Mouse (Mus musculus): ENCODE data around the gene Ifi207. TPM values are rescaled to one million over a fixed set of nuclear protein-coding genes. Genes with fewer than 3 reads are reported as not detected.
"Not testable (repeated sequence)": the region's sequence is repeated elsewhere in the genome, so short reads cannot be mapped to it uniquely, and the experiment has no call there.

Ifi207 gene
- 0.85 and 1.0 TPM in 2 replicates for polyA plus RNA-seq (2015; fragmentation: Nextera tagmentation; extraction: Ambion mirVana)

DNA sequence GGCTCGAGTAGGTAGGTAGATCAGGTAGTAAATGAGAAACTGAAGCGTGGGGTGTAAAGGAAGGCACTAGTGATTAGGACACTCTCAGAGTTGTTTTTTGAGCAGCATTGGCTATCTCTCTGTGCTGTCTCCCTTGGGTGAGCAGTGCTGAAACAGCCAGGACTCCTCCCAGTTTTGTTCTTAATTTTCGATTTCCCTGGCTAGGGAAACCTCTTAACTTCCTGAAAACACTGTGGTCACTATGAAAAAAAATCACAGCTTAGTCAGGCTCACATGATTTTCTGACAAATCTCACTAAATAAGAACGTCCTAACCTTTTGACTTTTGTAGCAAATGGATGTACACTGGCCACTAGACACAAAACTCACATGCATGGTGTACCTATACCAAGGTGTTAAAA lies at the start of gene Ifi207:
Ifi207 (minus strand) TSS at position 92 of the 400 bp plus-strand sequence.
- no peaks in the 10 kb centered on the region for H3K27me3 ChIP-seq (ENCODE audit: insufficient read depth, low read length)
- no peaks in the 10 kb centered on the region for H3K36me3 ChIP-seq (ENCODE audit: insufficient read depth, low read length)
- no peak within 1 kb of the TSS for H3K4me3 ChIP-seq (ENCODE audit: low read length)
- 80% methylated on average over 4 of the region's 4 CpGs for WGBS
- ATAC-seq (ENCODE audit: low FRiP score, low TSS enrichment) = no peak
- H3K4me1 ChIP-seq (ENCODE audit: insufficient read depth, low read length) = no peaks in the 10 kb centered on the region
- no peaks in the 10 kb centered on the region for H3K9me3 ChIP-seq (ENCODE audit: low read length)
- H3K9ac ChIP-seq (replicated peaks; ENCODE audit: low read length) = no peak within 1 kb of the TSS
- H3K27ac ChIP-seq (ENCODE audit: low read length) = no peak within 1 kb of the TSS
- no peak within 1 kb of the TSS for H3K4me2 ChIP-seq (replicated peaks; ENCODE audit: low read depth, low read length)

DNA sequence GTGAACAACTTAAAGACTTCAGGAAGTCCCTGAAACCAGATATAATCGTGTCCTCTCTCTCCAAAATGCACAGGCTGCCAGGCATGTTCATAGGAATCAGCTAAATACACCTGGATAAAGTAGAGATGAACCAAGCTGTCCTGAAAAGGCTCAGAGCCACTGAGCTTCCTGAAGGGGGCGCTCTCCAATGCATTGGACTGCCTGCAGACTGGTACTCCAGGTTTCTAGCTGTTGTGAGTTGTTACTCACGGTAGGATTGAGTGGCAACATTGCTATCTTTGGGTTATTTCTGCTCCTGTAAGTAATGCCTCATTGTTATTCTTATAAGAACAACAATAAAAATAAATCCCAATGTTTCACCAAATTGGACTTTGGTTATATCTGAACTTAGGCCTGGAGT lies 31.9 kb upstream of the Ifi207 start:
- H3K27me3 ChIP-seq (ENCODE audit: insufficient read depth, low read length); H3K9ac ChIP-seq (replicated peaks; ENCODE audit: low read length); H3K9me3 ChIP-seq (ENCODE audit: low read length); H3K4me1 ChIP-seq (ENCODE audit: insufficient read depth, low read length); ATAC-seq (ENCODE audit: low FRiP score, low TSS enrichment); H3K36me3 ChIP-seq (ENCODE audit: insufficient read depth, low read length); H3K4me3 ChIP-seq (ENCODE audit: low read length); H3K27ac ChIP-seq (ENCODE audit: low read length); H3K4me2 ChIP-seq (replicated peaks; ENCODE audit: low read depth, low read length): not testable (repeated sequence)
- WGBS = 75% methylated on average over 2 of the region's 3 CpGs

DNA sequence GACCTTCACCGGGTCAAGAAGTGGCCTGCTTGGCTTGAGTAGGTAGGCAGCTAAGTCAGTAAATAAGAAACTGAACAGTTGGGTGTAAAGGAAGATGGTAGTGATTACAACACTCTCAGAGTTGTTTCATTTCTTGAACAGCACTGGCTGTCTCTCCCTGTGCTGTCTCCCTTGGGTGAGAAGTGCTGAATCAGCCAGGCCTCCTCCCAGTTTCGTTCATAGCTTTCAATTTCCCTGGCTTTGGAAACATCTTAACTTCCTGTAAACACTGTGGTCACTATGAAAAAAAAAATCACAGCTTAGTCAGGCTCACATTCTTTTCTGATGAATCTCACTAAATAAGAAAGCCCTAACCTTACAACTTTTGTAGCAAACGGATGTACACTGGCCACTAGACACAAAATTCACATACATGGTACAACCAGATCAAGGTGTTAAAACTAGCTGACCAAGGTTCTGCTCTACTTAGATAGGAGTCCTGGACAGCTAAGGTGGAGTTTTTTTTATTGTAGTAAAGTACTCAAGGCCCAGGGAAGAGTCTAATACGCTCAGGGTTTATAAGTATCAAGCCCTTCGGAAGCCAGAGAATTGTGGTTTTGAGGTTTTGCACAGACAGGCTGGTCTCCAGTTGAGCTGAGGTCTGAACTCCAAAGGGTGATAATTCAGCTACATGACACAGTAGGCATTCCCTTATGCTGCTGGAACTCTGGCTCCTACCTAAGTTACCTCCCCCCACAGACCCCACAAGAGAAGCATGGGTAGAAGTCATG lies 25.5 kb upstream of the Ifi207 start, which contains the start of gene Ifi204:
Ifi204 (minus strand) TSS at position 96 of the 770 bp plus-strand sequence.
- H3K27me3 ChIP-seq (ENCODE audit: insufficient read depth, low read length); H3K27ac ChIP-seq (ENCODE audit: low read length); H3K9ac ChIP-seq (replicated peaks; ENCODE audit: low read length); ATAC-seq (ENCODE audit: low FRiP score, low TSS enrichment); H3K36me3 ChIP-seq (ENCODE audit: insufficient read depth, low read length); H3K4me2 ChIP-seq (replicated peaks; ENCODE audit: low read depth, low read length); H3K4me3 ChIP-seq (ENCODE audit: low read length); H3K4me1 ChIP-seq (ENCODE audit: insufficient read depth, low read length); H3K9me3 ChIP-seq (ENCODE audit: low read length): not testable (repeated sequence)
- WGBS = 71% methylated on average over 5 of the region's 5 CpGs

DNA sequence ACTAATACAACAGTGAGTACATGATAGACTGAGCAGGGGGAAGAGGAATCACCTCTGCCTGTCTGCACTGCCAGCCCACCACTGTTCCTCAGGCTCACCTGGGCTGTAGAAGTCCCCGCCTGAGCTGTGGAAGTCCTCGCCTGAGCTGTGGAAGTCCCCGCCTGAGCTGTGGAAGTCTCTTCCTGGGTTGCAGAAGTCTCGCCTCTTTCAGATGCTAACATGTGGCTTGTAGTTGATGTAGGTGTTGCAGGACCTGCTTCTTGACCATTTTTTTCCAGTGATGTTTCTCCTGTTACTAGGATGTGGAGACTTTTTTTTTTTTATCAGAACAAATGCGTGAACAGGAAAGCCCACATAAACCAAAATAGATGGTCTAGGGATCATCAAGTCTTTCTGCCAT lies 18.5 kb upstream of the Ifi207 start:
- H3K27ac ChIP-seq (ENCODE audit: low read length); H3K4me1 ChIP-seq (ENCODE audit: insufficient read depth, low read length); H3K4me3 ChIP-seq (ENCODE audit: low read length); H3K4me2 ChIP-seq (replicated peaks; ENCODE audit: low read depth, low read length); H3K27me3 ChIP-seq (ENCODE audit: insufficient read depth, low read length); ATAC-seq (ENCODE audit: low FRiP score, low TSS enrichment); H3K36me3 ChIP-seq (ENCODE audit: insufficient read depth, low read length); H3K9ac ChIP-seq (replicated peaks; ENCODE audit: low read length); H3K9me3 ChIP-seq (ENCODE audit: low read length): not testable (repeated sequence)
- 91% methylated on average over 5 of the region's 5 CpGs for WGBS

DNA sequence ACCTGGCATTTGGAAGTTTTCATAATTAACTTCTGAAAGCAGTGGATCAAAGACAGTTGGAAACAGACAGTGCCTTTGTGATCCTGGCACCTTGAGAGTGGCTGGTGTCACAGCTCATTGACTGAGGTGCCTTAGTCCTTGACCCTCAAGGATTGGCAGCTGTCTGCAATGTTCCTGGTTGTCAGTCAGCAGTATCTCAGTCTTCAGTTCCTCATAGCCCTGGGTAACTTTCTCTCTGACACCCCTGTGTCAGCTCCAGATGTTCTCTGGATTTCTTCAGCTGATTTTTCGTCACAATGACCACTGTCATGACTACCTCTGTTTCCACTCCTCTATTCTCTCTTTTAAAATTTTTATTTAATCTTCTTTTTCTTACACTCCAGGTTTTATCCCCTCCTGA lies 715 bp upstream of the Ifi207 start:
- 77% methylated on average over 1 of the region's 1 CpGs for WGBS

DNA sequence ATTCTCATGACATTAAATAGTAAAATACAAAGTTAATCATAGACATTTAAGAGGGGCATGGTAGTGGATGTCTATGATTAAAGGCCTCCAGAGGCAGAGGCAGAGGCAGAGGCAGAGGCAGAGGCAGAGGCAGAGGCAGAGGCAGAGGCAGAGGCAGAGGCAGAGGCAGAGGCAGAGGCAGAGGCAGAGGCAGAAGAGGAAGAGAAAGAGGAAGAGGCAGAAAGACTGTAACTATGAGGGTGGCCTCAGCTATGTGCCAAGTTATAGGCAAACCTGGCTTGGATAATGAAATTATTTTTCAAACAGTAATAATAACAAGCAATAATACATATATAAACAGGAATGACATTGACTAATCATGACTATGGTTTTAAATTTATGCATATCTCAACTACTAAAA lies 1.0 kb downstream of the Ifi207 start:
- Histone ChIP-seq H3K27me3 (ENCODE audit: insufficient read depth, low read length) (no peaks in the 10 kb centered on the region), H3K36me3 (ENCODE audit: insufficient read depth, low read length) (no peaks in the 10 kb centered on the region), H3K4me3 (ENCODE audit: low read length) (no peak overlapping the region), H3K27ac (ENCODE audit: low read length) (no peak overlapping the region), H3K4me2 (replicated peaks; ENCODE audit: low read depth, low read length) (no peak overlapping the region), H3K4me1 (ENCODE audit: insufficient read depth, low read length) (no peaks in the 10 kb centered on the region), H3K9me3 (ENCODE audit: low read length) (no peaks in the 10 kb centered on the region), H3K9ac (replicated peaks; ENCODE audit: low read length) (no peak overlapping the region)
- no peak for ATAC-seq (ENCODE audit: low FRiP score, low TSS enrichment)

More for the DNA sequence above, 715 bp upstream of the Ifi207 start:
- H3K4me3 ChIP-seq (ENCODE audit: low read length) = no peak overlapping the region
- H3K9me3 ChIP-seq (ENCODE audit: low read length) = no peaks in the 10 kb centered on the region
- H3K9ac ChIP-seq (replicated peaks; ENCODE audit: low read length) = no peak overlapping the region
- no peaks in the 10 kb centered on the region for H3K27me3 ChIP-seq (ENCODE audit: insufficient read depth, low read length)
- H3K27ac ChIP-seq (ENCODE audit: low read length) = no peak overlapping the region
- H3K36me3 ChIP-seq (ENCODE audit: insufficient read depth, low read length) = no peaks in the 10 kb centered on the region
- ATAC-seq (ENCODE audit: low FRiP score, low TSS enrichment) = no peak
- no peak overlapping the region for H3K4me2 ChIP-seq (replicated peaks; ENCODE audit: low read depth, low read length)
- H3K4me1 ChIP-seq (ENCODE audit: insufficient read depth, low read length) = no peaks in the 10 kb centered on the region

DNA sequence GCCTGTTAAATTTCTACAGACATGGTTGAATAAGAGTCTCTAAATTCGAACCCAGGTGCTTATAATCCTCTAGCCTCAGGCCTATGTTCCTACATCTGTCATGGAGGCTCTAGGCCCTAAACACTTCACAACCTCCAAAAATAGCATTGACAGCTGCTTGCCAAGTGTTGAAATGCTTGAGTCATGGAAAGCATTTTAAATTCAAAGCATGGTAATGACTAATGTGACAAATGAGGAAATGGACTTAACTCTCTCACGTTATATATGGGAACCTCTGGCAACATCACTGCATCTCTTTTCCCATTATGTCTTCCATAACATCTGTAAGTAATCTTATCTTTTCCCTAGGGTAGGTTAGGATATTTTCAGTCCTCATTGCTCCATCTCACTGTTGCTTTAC lies 4.6 kb downstream of the Ifi207 start:
- no peak overlapping the region for H3K27ac ChIP-seq (ENCODE audit: low read length)
- no peaks in the 10 kb centered on the region for H3K9me3 ChIP-seq (ENCODE audit: low read length)
- 57% methylated on average over 2 of the region's 2 CpGs for WGBS
- no peaks in the 10 kb centered on the region for H3K36me3 ChIP-seq (ENCODE audit: insufficient read depth, low read length)
- no peaks in the 10 kb centered on the region for H3K4me1 ChIP-seq (ENCODE audit: insufficient read depth, low read length)
- no peak for ATAC-seq (ENCODE audit: low FRiP score, low TSS enrichment)
- no peak overlapping the region for H3K9ac ChIP-seq (replicated peaks; ENCODE audit: low read length)
- no peak overlapping the region for H3K4me2 ChIP-seq (replicated peaks; ENCODE audit: low read depth, low read length)
- H3K4me3 ChIP-seq (ENCODE audit: low read length) = no peak overlapping the region
- no peaks in the 10 kb centered on the region for H3K27me3 ChIP-seq (ENCODE audit: insufficient read depth, low read length)

DNA sequence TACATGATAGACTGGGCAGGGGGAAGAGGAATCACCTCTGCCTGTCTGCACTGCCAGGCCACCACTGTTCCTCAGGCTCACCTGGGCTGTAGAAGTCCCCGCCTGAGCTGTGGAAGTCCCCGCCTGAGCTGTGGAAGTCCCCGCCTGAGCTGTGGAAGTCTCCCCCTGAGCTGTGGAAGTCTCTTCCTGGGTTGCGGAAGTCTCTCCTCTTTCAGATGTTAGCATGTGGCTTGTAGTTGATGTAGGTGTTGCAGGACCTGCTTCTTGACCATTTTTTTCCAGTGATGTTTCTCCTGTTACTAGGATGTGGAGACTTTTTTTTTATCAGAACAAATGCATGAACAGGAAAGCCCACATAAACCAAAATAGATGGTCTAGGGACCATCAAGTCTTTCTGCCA lies 6.5 kb downstream of the Ifi207 start:
- 79% methylated on average over 4 of the region's 4 CpGs for WGBS
- not testable (repeated sequence) for ATAC-seq (ENCODE audit: low FRiP score, low TSS enrichment)

DNA sequence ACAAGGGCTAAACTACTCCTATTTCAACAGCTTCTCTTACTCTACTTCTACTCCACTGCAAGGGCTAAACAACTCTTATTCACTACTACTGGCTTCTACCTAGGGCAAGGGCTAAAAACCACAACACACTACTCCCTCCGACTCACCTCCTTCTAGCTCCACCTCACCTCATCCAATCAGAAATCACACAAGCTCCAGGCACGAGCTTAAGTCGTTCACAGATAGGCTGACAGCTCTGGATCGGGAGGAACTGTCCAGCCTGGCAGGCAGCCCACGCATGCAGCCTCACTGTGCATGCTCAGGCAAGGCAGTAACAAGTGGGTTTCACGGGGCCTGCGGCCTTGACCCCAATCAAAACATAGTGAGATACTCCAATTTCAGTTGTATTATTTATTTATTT lies 8.3 kb downstream of the Ifi207 start:
- no peaks in the 10 kb centered on the region for H3K27me3 ChIP-seq (ENCODE audit: insufficient read depth, low read length)
- WGBS = 12% methylated on average over 7 of the region's 7 CpGs
- ATAC-seq (ENCODE audit: low FRiP score, low TSS enrichment) = peak; percentile 84

More for the DNA sequence above, 6.5 kb downstream of the Ifi207 start:
- not testable (repeated sequence) for H3K27me3 ChIP-seq (ENCODE audit: insufficient read depth, low read length); H3K27ac ChIP-seq (ENCODE audit: low read length); H3K4me1 ChIP-seq (ENCODE audit: insufficient read depth, low read length); H3K4me2 ChIP-seq (replicated peaks; ENCODE audit: low read depth, low read length); H3K9me3 ChIP-seq (ENCODE audit: low read length); H3K36me3 ChIP-seq (ENCODE audit: insufficient read depth, low read length); H3K9ac ChIP-seq (replicated peaks; ENCODE audit: low read length); H3K4me3 ChIP-seq (ENCODE audit: low read length)

DNA sequence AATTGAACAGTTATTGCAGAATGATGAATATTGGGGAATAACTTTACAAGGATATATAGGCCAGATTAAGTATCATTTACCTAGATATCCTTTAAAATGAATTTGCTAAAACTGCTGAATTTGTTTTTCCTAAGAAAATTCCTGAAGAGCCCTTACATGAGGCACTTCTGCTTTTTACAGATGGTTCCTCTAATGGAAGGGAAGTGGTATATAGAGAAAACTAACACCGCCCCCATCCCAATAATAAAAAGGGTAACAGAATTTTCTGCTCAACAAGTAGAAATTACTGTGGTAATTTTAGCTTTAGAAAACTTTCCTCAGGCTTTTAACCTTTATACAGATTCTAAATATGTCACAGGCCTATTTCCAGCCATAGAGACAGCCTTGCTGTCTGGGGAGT lies 47.3 kb downstream of the Ifi207 start:
- no peaks in the 10 kb centered on the region for H3K4me1 ChIP-seq (ENCODE audit: insufficient read depth, low read length)
- whole genome bisulfite sequencing = 97% methylated on average over 1 of the region's 1 CpGs

More for the DNA sequence above, 8.3 kb downstream of the Ifi207 start:
- Histone ChIP-seq H3K4me1 (ENCODE audit: insufficient read depth, low read length) (no peaks in the 10 kb centered on the region), H3K27ac (ENCODE audit: low read length) (no peak overlapping the region), H3K9ac (replicated peaks; ENCODE audit: low read length) (no peak overlapping the region), H3K4me3 (ENCODE audit: low read length) (no peak overlapping the region), H3K4me2 (replicated peaks; ENCODE audit: low read depth, low read length) (no peak overlapping the region), H3K9me3 (ENCODE audit: low read length) (no peaks in the 10 kb centered on the region), H3K36me3 (ENCODE audit: insufficient read depth, low read length) (no peaks in the 10 kb centered on the region)

More for the DNA sequence above, 47.3 kb downstream of the Ifi207 start:
- Histone ChIP-seq H3K9ac (replicated peaks; ENCODE audit: low read length) (no peak overlapping the region), H3K36me3 (ENCODE audit: insufficient read depth, low read length) (no peaks in the 10 kb centered on the region), H3K4me2 (replicated peaks; ENCODE audit: low read depth, low read length) (no peak overlapping the region), H3K4me3 (ENCODE audit: low read length) (no peak overlapping the region), H3K9me3 (ENCODE audit: low read length) (no peaks in the 10 kb centered on the region), H3K27me3 (ENCODE audit: insufficient read depth, low read length) (no peaks in the 10 kb centered on the region), H3K27ac (ENCODE audit: low read length) (no peak overlapping the region)
- no peak for ATAC-seq (ENCODE audit: low FRiP score, low TSS enrichment)

Measured in kidney, embryonic 16.5 days (tissue).